Mouse (Mus musculus) bone marrow macrophage, adult 2 months (primary cell): Measurements from ENCODE around the gene Hbb-bh2.

Source experiments
- CTCF ChIP-seq: IDR thresholded peaks from 2 replicates; pipeline ENCODE4 v1.5.1; 2012; ENCODE audit warnings: low read depth, mild to moderate bottlenecking, low read length, moderate library complexity
- POLR2A ChIP-seq: IDR thresholded peaks from 2 replicates; pipeline ENCODE4 v1.6.1; 2012; ENCODE audit warnings: mild to moderate bottlenecking, low read depth, low read length, borderline replicate concordance

DNA sequence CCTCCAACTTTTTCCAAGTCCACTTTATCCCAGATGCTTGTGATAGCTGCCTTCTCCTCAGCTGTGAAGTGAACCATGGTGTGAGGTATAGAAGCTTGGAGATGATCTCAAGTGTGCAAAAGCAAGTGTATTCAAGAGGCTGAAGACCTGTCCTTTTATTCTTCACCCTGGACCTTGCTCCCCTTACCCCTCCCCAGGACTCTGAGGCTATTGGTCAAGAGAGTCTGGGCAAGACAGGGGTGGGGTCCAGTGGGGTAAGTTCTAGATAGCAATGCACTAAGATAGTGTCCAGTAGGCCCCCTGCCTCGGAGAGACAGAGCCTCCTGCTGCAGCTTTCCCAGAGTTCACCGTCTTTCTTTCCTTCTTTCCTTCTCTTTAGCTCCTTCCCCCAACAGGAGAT, 2.7 kb upstream of the Hbb-bh2 start, which contains the start of gene Hbb-bh1:
- TF ChIP-seq POLR2A, result no peak
- TF ChIP-seq CTCF, result no peak
